ENCODE assay signal across 10 mouse cellular contexts in genomic region chr5:100835862-100836538, GRCm38 (mm10). TPM values are rescaled to one million over a fixed set of nuclear protein-coding genes. Genes with fewer than 3 reads are reported as not detected.
DNase-seq lines count a peak whose midpoint lies in the region; ATAC-seq lines count a peak whose summit lies in the region.
"Had no signal": no experiment of that assay in that cellular context is flagged by ENCODE, and none has a peak within 500 bp of the region (broad histone marks: within the 10 kb centered on the region; RNA-seq: fewer than 3 reads in every experiment).

No protein-coding gene starts in this region.

- 27% methylated on average over 9 of the region's 9 CpGs for WGBS in heart, embryonic 13.5 days
- 20% methylated on average over 9 of the region's 9 CpGs for WGBS in heart, embryonic 16.5 days
- 73% methylated on average over 9 of the region's 9 CpGs for WGBS in midbrain, embryonic 14.5 days

- no peak overlapping the region for H3K4me3 ChIP-seq in heart, embryonic 13.5 days
- H3K4me3 ChIP-seq in heart, embryonic 16.5 days (ENCODE audit: low read length) = no peak overlapping the region
- no peak overlapping the region for H3K4me3 ChIP-seq in midbrain, embryonic 14.5 days (replicated peaks; ENCODE audit: low read depth, low read length)

- no peak overlapping the region for H3K9ac ChIP-seq in heart, embryonic 13.5 days
- no peak overlapping the region for H3K9ac ChIP-seq in heart, embryonic 16.5 days (ENCODE audit: low read length)
- no peak overlapping the region for H3K9ac ChIP-seq in midbrain, embryonic 14.5 days (replicated peaks; ENCODE audit: low read length)

- ATAC-seq in heart, embryonic 13.5 days (ENCODE audit: extremely low read depth, insufficient number of reproducible peaks, low FRiP score, low TSS enrichment) = no peak
- peak; percentile 33; the same call in 1 of the 2 replicates for ATAC-seq in heart, embryonic 16.5 days (replicated peaks; ENCODE audit: extremely low read depth, insufficient read depth, low FRiP score)
- ATAC-seq in midbrain, embryonic 14.5 days (ENCODE audit: low FRiP score, low TSS enrichment) = no peak

- no peak for DNase-seq in heart, adult 9 months (ENCODE audit: low spot score in 2 of 2)
- DNase-seq in ZHBTc4 (ENCODE audit: low read depth, low spot score) = peak; percentile 84
- DNase-seq in skeletal muscle tissue, adult 2 months (ENCODE audit: low read depth, low spot score) = peak; percentile 13
- no peak for DNase-seq in thymus, postnatal 25 days
- no peak for DNase-seq in midbrain, embryonic 14.5 days
- DNase-seq: adrenal gland, postnatal 10 days; cerebellum, postnatal 10 days; kidney, postnatal 36 days had no signal

- 0 out of 2 replicates have a peak, but pooled peaks cover 4% of the 10 kb centered on the region for H3K36me3 ChIP-seq in heart, embryonic 13.5 days
- H3K36me3 ChIP-seq in heart, embryonic 16.5 days (ENCODE audit: control insufficient read depth, insufficient read depth) = no peaks in the 10 kb centered on the region
- H3K36me3 ChIP-seq in midbrain, embryonic 14.5 days (ENCODE audit: control insufficient read depth, insufficient read depth, low read length) = no peaks in the 10 kb centered on the region

- H3K9me3 ChIP-seq in heart, embryonic 13.5 days = no peaks in the 10 kb centered on the region
- no peaks in the 10 kb centered on the region for H3K9me3 ChIP-seq in heart, embryonic 16.5 days (replicated peaks; ENCODE audit: control insufficient read depth, low read length)
- H3K9me3 ChIP-seq in midbrain, embryonic 14.5 days (ENCODE audit: control insufficient read depth, low read length) = no peaks in the 10 kb centered on the region

- H3K4me2 ChIP-seq in heart, embryonic 13.5 days = peak overlapping the region; percentile 31
- peak overlapping the region; percentile 31; the same call in 1 of the 2 replicates for H3K4me2 ChIP-seq in heart, embryonic 16.5 days (ENCODE audit: low read depth, low read length)
- H3K4me2 ChIP-seq in midbrain, embryonic 14.5 days (ENCODE audit: low read length) = no peak overlapping the region

- peak overlapping the region; percentile 87 for H3K27ac ChIP-seq in heart, embryonic 13.5 days (replicated peaks)
- H3K27ac ChIP-seq in heart, embryonic 16.5 days (ENCODE audit: low read length) = peak overlapping the region; percentile 89
- H3K27ac ChIP-seq in midbrain, embryonic 14.5 days (replicated peaks; ENCODE audit: low read depth, low read length) = no peak overlapping the region

- H3K4me1 ChIP-seq in heart, embryonic 13.5 days = peaks cover 30% of the 10 kb centered on the region
- H3K4me1 ChIP-seq in heart, embryonic 16.5 days (ENCODE audit: control insufficient read depth, insufficient read depth, low read length) = peaks cover 20% of the 10 kb centered on the region
- no peaks in the 10 kb centered on the region for H3K4me1 ChIP-seq in midbrain, embryonic 14.5 days (ENCODE audit: control insufficient read depth, insufficient read depth, low read length)

- H3K27me3 ChIP-seq in heart, embryonic 13.5 days (replicated peaks) = no peaks in the 10 kb centered on the region
- no peaks in the 10 kb centered on the region for H3K27me3 ChIP-seq in heart, embryonic 16.5 days (ENCODE audit: control insufficient read depth, insufficient read depth, low read length)
- H3K27me3 ChIP-seq in midbrain, embryonic 14.5 days (ENCODE audit: control insufficient read depth, insufficient read depth, low read length) = no peaks in the 10 kb centered on the region

RNA-seq across cellular contexts. Expression of gene Gpat3, which starts 9.5 kb away (rescaled TPM):
- 9.0 and 13.5 TPM in 2 replicates for polyA plus RNA-seq in heart, embryonic 13.5 days (2015; fragmentation: Nextera tagmentation; extraction: Ambion mirVana)
- polyA plus RNA-seq in heart, embryonic 16.5 days (2015; fragmentation: Nextera tagmentation; extraction: Ambion mirVana) = 13.6 and 15.3 TPM in 2 replicates
- 0.09 TPM in 1 of 2 replicates, not detected in the other for polyA plus RNA-seq in midbrain, embryonic 14.5 days (2014; fragmentation: Nextera tagmentation; extraction: Ambion mirVana)

RNA-seq across cellular contexts. Expression of gene Abraxas1, which starts 15.2 kb away (rescaled TPM):
- 26.0 and 31.8 TPM in 2 replicates for polyA plus RNA-seq in heart, embryonic 13.5 days (2015; fragmentation: Nextera tagmentation; extraction: Ambion mirVana)
- 29.5 and 38.1 TPM in 2 replicates for polyA plus RNA-seq in heart, embryonic 16.5 days (2015; fragmentation: Nextera tagmentation; extraction: Ambion mirVana)
- 11.1 and 16.0 TPM in 2 replicates for polyA plus RNA-seq in midbrain, embryonic 14.5 days (2014; fragmentation: Nextera tagmentation; extraction: Ambion mirVana)

RNA-seq across cellular contexts. Expression of gene Mrps18c, which starts 37.6 kb away (rescaled TPM):
- polyA plus RNA-seq in heart, embryonic 13.5 days (2015; fragmentation: Nextera tagmentation; extraction: Ambion mirVana) = 128 and 148 TPM in 2 replicates
- polyA plus RNA-seq in heart, embryonic 16.5 days (2015; fragmentation: Nextera tagmentation; extraction: Ambion mirVana) = 124 and 128 TPM in 2 replicates
- polyA plus RNA-seq in midbrain, embryonic 14.5 days (2014; fragmentation: Nextera tagmentation; extraction: Ambion mirVana) = 160 and 171 TPM in 2 replicates

RNA-seq across cellular contexts. Expression of gene Helq, which starts 37.6 kb away (rescaled TPM):
- 9.3 and 10.5 TPM in 2 replicates for polyA plus RNA-seq in heart, embryonic 13.5 days (2015; fragmentation: Nextera tagmentation; extraction: Ambion mirVana)
- 8.7 and 9.5 TPM in 2 replicates for polyA plus RNA-seq in heart, embryonic 16.5 days (2015; fragmentation: Nextera tagmentation; extraction: Ambion mirVana)
- polyA plus RNA-seq in midbrain, embryonic 14.5 days (2014; fragmentation: Nextera tagmentation; extraction: Ambion mirVana) = 23.9 and 25.4 TPM in 2 replicates

Comparison
In these comparisons a context has a peak if more than half of its experiments do, and no peak if none do; other contexts are left out.
1. DNase-seq: peak in ZHBTc4 (single experiment) and skeletal muscle tissue, adult 2 months (single experiment); none in heart, adult 9 months (0 of 2), thymus, postnatal 25 days (single experiment) and midbrain, embryonic 14.5 days (single experiment).